Mouse (Mus musculus) layer of hippocampus, adult 9-11 months (tissue): Measurements from ENCODE around the gene N4bp3.

Experiments
- DNase-seq: peaks from one replicate; pipeline ENCODE4 v3.0.0; 2022

N4bp3 gene

GRCm38 (mm10) chr11:51594715-51595350, 55.8 kb downstream of the N4bp3 start:
- no peak for DNase-seq

- DNase-seq: no peak
These were observed 56.8 kb downstream of the N4bp3 start for GRCm38 (mm10) chr11:51593849-51594248.

- no peak for DNase-seq
These were observed 57.3 kb downstream of the N4bp3 start for GRCm38 (mm10) chr11:51593368-51593767.
